Mouse (Mus musculus): ENCODE results near the gene Eid2. TPM values are rescaled to one million over a fixed set of nuclear protein-coding genes. Genes with fewer than 3 reads are reported as not detected.
"Not testable (repeated sequence)": the region's sequence is repeated elsewhere in the genome, so short reads cannot be mapped to it uniquely, and the experiment has no call there.

The Eid2 gene
- 2.2 and 4.2 TPM in 2 replicates for total RNA-seq (2014; fragmentation: Nextera tagmentation)
- total RNA-seq (2017): 2.0 and 2.9 TPM in 2 replicates

DNA sequence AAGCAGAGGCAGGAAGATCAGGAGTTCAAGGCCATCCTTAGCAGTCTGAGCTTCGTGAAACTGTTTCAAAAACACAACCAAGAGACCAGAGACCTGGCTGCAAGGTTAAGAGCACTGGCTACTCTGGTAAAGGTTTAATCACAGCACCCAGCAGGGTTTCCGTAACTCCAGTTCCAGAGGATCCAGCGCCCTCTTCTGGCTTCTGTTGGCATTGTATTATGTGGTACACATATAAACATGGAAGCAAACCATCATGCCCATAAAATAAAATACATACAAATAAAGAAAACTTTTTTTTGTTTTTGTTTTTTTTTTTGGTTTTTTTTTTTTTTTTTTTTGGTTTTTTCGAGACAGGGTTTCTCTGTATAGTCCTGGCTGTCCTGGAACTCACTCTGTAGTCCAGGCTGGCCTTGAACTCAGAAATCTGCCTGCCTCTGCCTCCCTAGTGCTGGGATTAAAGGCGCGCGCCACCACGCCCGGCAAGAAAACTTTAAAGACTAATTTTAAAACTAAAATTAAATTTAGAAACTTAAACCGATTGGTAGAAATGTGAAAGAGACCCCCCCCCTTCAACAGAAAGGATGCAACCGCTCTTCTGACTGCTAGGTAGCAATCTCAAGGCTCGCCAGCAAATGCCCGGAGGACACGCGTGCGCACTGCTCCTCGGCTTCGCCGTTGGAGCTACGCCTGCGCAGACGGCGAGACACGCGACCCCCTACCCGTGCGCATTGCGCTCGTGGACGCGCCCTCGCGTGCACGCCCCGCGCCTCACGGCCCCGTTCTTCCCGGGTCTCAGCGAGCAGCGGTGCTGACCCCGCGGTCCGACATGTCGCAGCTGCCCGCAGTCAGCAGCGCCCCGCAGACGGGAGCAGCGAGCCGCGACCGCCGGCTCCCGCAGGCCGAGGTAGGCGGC, at the start of gene Eid2:
Gene Eid2, plus strand, starts transcription at position 753 of the 913 bp plus-strand sequence.
- no peak for ATAC-seq (replicated peaks; ENCODE audit: low FRiP score, low TSS enrichment, poor library complexity, severe bottlenecking)

DNA sequence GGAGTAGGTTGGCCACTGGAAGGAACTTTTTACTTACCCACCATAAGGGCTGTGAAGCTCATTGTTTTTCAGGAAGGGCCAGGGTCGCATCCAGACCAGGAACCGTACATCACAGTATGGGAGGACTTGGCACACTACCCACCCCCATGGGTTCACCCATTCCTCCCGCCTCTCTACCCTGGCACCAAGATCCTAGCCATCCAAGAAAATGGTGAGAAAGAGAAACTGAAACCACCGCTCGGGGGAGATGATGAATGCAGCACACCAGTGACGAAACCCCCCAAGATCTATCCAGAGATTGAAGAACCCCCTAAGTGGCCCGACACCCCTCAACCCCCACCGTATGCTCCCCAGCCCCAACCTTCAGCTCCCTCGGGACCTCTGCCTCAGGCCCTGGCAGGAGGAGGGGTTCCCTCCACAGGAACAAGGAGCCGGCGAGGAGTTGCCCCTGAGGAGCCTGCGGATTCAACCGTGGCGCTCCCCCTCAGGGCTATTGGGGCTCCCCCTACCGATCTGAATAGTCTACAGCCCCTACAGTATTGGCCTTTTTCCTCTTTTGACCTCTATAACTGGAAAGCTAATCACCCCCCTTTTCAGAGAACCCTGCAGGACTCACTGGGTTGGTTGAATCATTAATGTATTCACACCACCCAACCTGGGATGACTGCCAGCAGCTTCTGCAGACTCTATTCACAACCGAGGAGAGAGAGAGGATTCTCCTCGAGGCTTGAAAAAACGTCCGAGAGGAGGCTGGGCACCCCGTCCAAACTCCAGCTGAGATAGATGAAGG, 48.5 kb upstream of the Eid2 start:
- not testable (repeated sequence) for ATAC-seq (replicated peaks; ENCODE audit: low FRiP score, low TSS enrichment, poor library complexity, severe bottlenecking)

DNA sequence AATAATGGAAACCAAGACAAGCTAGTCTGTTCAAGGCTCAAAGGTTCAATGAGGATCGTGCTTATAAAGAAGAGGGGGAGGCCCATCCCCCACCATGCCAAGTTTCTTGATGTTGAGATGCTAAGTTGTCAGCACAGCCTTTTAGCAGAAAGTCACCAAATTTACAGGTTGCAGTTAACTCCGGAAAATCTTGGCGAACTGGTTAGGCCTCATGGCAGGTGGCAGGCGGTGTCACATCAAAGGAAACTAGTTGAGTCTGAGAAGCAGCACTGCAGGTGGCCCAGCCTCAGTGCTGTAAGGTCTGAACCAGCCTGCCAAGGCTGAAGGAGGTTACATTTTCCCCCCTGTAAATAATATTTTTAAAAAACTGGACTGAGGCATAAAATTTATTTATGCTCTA, 40.8 kb upstream of the Eid2 start:
- not testable (repeated sequence) for ATAC-seq (replicated peaks; ENCODE audit: low FRiP score, low TSS enrichment, poor library complexity, severe bottlenecking)

DNA sequence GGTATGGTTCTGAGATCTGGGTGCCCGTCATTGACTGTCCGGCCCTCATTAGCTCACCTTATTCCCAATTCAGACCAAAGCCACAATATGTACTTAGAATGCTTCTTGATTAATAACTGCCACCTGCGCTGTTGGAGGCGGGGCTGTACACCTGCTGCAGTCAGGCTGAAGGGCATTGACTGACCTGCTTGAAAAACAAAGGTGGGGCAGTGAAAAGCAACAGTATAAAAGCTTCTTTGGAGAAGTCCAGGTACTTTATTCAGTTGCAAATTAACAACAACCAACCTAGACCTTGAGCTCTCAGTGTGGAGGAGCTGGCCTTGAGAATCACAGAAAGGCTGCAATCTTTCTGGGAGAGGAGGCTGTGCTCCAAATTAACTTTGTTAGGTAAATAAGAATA, 40.3 kb upstream of the Eid2 start:
- not testable (repeated sequence) for ATAC-seq (replicated peaks; ENCODE audit: low FRiP score, low TSS enrichment, poor library complexity, severe bottlenecking)

DNA sequence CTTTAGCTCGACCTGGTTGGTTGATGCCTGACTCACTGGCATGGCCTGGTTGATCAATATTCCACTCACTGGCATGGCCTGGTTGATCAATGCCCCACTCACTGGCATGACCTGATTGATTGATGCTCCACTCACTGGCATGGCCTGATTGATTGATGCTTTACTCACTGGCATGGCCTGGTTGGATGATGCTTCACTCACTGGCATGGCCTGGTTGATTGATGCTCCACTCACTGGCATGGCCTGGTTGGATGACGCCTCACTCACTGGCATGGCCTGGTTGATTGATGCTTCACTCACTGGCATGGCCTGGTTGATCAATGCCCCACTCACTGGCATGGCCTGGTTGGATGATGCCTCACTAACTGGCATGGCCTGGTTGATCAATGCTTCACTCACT, 23.7 kb upstream of the Eid2 start:
- not testable (repeated sequence) for ATAC-seq (replicated peaks; ENCODE audit: low FRiP score, low TSS enrichment, poor library complexity, severe bottlenecking)

DNA sequence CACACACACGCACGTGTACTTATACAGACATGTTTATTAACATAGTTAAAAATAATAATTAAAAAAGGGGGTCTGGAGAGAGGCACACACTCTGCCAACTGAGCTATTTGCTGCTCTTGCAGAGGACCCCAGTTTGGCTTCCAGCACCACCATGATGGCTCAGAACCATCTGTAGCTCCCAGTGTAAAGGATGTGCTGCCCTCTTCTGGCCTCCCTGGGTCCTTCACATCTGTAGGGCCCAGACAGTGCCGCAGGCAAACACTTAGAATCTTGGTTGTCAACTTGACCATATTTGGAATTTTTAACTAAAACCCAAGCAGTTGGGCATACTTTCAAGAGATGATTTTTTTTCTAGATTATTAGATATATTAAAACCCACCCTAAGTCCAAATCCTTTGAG, 18.7 kb upstream of the Eid2 start:
- ATAC-seq (replicated peaks; ENCODE audit: low FRiP score, low TSS enrichment, poor library complexity, severe bottlenecking): no peak

DNA sequence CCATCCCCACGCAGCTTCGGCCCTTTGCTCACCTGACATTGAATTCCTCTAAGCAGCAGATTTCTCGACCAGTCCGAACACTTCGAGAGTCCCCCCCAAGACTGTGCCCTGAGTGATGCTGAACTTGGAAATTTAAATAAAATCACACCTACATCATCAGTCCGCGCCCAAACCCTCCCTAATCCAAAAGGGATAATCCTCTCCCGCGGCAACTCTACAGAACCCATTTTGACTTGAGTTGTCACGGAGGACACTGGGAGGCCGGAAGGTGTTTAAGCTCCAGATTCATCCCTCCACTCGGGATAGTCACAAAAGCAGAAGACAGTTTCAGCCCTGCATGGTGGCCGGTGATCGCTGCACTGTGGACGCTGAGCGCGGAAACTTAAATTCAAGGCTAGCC, 15.7 kb upstream of the Eid2 start:
- no peak for ATAC-seq (replicated peaks; ENCODE audit: low FRiP score, low TSS enrichment, poor library complexity, severe bottlenecking)

DNA sequence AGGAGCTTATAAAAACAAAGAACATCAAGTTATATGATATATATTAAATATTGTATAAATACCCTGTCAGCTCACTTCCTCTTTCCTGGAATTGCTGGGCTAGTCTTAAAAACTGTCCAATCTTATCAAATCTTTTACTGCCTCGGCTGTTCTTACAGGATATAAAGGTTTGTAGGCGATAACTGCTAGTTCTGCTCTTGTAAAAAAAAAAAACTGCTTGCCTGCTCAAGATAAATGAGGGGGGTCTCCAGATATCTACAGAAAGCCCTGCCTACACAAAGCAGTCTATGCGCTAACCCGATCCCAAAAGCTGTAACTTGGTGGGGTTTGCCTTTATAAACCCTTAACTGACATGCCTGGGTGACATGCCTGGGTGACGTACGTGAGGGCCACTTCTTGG, 13.1 kb upstream of the Eid2 start:
- no peak for ATAC-seq (replicated peaks; ENCODE audit: low FRiP score, low TSS enrichment, poor library complexity, severe bottlenecking)

DNA sequence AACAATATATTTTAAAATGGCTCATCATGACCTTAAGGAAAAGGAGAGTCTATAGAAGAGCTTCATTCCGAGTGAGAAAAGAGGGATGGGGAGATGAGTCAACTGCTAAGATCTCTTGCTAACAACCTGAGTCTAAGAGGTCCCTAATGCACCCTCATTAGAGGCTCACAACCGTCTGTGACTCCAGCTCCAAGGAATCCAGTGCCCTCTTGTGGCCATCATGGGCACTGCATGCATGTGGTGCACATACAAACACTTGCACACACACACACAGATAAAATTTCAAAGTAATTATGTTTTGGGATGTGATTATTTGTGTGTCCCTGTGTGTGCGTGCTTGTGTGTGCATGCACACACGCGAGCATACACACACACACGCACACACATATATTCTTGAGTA, 12.2 kb upstream of the Eid2 start:
- ATAC-seq (replicated peaks; ENCODE audit: low FRiP score, low TSS enrichment, poor library complexity, severe bottlenecking): no peak

DNA sequence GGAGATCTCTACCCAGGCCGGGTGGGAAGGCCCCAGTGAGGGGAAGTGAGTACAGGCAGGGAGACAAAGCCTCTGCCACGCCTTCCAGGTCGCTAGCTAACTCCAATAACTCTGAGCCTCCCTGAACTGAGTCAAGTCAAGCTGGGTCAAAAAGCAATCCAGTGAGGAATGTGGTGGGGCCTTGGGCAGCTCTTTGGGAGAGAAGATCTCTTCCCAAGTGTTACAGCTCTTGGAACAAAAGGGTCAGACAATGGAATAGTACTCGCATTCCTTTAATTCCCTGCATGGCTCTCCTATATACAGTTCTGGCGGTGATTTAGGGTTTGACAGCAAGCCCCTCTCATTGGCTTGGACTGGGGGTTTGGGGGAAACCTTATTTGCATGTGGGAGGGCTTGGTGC, 4.8 kb upstream of the Eid2 start:
- no peak for ATAC-seq (replicated peaks; ENCODE audit: low FRiP score, low TSS enrichment, poor library complexity, severe bottlenecking)

DNA sequence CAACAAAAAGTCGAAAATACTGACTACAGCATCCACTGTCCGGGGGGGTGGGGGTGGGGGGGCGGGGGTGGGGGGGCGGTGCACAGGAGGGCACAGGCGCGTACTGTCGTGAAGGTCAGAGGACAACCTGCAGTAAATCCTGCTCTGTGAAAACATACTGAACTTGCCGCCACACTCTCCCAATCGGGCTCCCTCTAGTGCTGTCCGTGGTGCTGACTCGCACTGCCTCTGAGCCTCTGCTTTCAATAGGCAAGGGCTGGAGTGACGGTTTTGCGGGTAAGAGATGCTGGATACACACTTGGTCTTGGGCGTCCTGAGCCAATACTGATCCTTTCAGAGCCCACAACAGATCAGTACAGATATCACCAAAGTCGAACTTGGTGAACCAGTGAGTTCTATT, 3.9 kb upstream of the Eid2 start:
- ATAC-seq (replicated peaks; ENCODE audit: low FRiP score, low TSS enrichment, poor library complexity, severe bottlenecking): peak; percentile 86

DNA sequence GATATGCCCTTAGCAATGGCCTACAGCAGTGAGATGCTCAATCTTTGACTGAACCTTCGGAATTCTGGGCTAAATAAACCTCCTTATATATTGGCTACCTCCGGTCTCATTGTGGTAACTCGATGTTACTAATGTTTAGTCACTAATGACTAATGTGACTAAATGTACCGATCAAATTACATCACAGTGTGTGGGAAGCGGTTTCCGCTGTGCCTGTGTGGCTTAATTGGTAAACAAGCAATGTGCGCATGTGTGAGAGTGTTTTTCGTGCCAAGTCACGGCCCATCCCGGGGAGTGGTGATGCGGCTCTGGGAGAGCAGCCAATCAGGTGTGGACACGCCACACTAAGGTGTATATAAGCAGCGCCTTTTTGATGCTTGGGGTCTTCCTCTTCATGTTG, 2.3 kb upstream of the Eid2 start:
- no peak for ATAC-seq (replicated peaks; ENCODE audit: low FRiP score, low TSS enrichment, poor library complexity, severe bottlenecking)

DNA sequence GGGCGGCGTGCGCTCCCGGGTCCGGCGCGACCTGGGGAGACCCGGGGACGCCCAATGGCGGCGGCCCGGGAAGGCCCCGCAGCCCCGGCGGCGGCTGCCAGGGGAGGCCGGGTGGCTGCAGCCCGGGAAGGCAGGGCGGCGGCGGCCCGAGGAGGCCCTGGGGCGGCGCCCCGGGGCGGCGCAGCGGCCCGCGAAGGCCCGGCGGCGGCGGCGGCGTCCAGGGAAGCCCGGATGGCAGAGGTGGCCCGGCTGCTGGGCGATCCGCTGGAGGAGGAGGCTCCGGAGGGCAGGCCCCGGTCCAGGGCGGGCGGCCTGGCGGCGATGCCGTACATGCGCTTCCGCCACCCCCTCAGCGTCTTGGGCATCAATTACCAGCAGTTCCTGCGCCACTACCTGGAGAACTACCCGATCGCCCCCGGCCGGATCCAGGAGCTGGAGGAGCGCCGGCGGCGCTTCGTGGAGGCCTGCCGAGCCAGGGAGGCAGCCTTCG, 406 bp downstream of the Eid2 start:
- no peak for ATAC-seq (replicated peaks; ENCODE audit: low FRiP score, low TSS enrichment, poor library complexity, severe bottlenecking)

DNA sequence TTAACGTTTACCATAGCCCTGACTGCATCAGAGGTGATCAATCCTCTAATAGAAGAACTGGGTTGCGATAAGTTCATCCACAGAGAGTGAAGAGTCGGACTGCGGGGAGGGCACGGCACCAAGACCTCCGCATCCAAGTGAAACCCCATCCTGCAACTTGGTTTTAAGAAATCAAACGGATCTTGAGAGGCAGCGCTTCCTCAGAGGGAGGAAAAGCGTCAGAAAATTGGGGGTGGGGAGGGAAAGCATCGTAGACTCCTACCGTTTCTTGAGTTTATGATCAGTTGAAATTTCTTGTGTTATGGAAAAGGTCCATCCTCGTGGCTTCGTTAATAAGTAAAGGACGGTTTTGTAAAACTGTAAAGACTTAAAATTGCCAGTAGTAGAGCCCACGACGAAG, 895 bp downstream of the Eid2 start:
- no peak for ATAC-seq (replicated peaks; ENCODE audit: low FRiP score, low TSS enrichment, poor library complexity, severe bottlenecking)

DNA sequence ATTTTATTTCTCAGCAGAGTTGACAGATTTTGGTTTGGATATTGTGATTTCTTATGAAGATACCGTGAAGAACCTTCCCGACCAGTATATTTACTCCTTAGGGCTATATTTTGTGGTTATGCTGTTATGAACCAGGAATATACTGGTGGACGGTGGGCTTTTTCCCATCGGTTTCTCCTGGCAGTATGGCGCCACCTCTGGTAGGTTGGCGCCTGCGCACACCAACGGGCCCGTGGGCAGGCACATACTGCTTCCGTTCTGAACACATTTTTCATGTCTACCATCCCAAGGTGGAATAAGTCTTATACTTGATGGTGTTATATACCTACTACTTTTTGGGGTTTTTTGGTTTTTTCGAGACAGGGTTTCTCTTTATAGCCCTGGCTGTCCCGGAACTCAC, 1.7 kb downstream of the Eid2 start:
- ATAC-seq (replicated peaks; ENCODE audit: low FRiP score, low TSS enrichment, poor library complexity, severe bottlenecking): no peak

DNA sequence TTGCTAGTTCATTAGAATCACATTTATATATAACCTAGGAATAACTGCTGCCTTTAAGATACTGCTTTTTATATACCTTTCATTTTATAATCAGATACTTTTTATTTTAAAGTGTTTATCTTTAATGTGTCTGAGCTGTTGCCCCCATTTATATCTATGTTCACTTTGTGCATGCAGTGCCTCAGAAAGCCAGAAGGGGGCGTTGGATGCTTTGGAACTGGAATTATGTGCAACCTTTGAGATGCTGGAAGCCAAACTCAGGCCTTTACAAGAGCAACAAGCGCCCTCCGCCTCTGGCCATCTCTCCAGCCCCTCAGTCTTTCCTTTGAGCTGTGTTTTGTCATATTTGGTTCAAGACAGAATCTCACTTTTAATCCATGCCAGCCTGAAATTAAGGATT, 4.1 kb downstream of the Eid2 start:
- no peak for ATAC-seq (replicated peaks; ENCODE audit: low FRiP score, low TSS enrichment, poor library complexity, severe bottlenecking)

DNA sequence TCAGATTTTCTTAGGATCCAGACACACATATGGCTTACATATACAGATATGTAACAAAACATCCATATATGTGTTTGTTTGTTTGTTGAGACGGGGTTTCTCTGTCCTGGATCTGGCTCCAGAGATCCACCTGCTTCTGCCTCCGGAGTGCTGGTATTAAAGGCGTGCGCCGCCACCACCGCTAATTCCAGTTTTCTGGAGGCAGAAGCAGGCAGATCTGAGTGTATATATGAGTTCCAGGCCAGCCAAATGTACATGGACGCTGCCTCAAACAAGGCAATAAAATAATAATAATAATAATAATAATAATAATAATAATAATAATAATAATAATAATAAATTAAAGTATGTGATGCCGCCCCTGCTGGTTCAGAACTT, 9.5 kb downstream of the Eid2 start:
- no peak for ATAC-seq (replicated peaks; ENCODE audit: low FRiP score, low TSS enrichment, poor library complexity, severe bottlenecking)

DNA sequence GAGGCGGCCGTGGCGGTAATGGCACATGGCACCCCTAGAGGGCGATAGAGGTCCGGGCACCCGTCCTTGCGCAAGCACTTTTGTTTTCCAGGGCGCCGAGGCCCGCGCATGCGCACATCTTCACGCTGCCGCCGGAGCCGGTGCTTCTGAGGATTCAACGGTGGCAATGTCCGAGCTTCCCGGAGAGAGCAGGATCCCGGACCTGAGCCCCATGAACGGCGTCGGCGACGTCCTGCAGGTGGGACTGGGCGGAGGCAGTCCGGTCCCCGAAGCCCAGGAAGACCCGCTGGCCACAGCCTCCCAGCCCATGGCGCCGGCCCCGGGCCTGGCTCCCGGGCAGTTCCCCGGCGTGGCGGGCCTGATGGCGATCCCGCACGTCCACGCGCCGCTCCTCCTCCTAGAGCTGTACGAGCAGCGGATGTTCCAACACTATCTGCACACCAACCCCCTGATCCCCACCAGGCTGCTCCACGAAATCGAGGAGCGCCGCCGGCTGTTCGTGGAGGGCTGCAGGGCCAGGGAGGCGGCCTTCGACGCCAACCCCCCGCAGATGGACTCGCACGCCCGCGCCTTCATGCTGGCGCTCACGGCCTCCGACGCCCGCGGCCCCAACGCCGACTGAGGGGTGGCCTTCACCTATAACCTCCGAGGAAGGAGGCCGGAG, 10.1 kb downstream of the Eid2 start, which contains the start of gene Eid2b:
Gene Eid2b, plus strand, starts transcription at position 125 of the 664 bp plus-strand sequence.
- ATAC-seq (replicated peaks; ENCODE audit: low FRiP score, low TSS enrichment, poor library complexity, severe bottlenecking): peak; percentile 88

DNA sequence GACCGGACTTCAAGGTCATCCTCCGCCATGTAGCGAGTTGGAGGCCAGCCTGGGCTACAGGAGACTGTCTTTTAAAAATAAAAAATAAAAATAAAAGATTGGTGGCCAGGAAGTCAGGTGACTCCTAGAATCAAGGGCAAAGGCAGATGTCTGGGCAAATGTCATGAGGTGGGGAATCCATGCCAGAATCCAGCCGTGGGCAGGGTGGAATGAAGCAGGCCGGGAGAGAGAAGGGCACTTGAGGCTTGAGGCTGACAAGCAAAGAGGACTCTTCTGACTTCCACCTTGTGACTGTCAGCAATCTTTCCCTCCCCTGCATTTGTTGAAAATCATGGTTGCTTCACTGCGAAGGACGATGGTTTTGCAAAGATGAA, 10.6 kb downstream of the Eid2 start:
- ATAC-seq (replicated peaks; ENCODE audit: low FRiP score, low TSS enrichment, poor library complexity, severe bottlenecking): no peak

DNA sequence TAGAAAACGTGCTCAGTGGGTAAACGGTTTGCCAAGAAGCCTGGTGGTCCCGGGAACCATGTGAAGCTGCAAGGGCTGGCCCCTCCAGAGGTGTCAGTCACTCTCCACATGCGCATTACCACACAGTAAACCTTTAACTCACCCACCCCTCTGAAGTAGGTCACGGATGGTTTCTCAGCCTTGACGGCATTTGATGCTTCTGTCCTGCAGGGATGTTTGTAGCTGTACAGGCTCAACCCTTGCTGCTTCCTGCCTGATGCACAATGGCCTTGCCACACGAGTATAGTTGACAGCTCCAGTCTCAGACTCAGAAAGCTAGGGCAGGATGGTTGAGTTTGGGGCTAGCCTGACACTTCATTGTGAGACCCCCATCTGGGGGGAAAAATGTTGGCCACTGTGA, 12.9 kb downstream of the Eid2 start:
- no peak for ATAC-seq (replicated peaks; ENCODE audit: low FRiP score, low TSS enrichment, poor library complexity, severe bottlenecking)
